Comparison of ENCODE assay signal across 26 mouse cellular contexts in the genomic region with DNA sequence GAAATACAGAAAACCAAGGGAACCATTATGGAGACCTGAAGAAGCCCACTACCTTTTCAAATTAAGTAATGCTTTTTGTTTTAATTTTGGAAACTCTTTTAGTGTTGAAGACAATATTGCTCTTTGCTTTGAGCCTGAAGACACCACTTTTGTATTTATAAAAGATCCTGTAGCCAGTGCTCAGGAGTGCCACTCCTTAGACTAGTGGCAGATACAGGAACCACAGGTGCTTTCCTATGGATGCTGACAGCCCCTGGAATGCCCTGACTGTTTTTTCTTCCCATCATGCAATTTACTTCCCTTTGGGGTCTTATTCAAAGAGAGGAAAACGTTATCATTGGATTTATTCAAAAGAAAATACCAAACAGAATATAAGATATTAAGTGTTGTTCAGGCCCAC.
DNase-seq lines count a peak whose midpoint lies in the region; ATAC-seq and TF ChIP-seq lines count a peak whose summit lies in the region.
"Had no signal": no experiment of that assay in that cellular context is flagged by ENCODE, and none has a peak within 500 bp of the region (broad histone marks: within the 10 kb centered on the region; RNA-seq: fewer than 3 reads in every experiment).

No protein-coding gene starts in this region.

- no peak for TF ChIP-seq POLR2A in brain, embryonic 14.5 days (IDR thresholded peaks at IDR 0.05; ENCODE audit: borderline replicate concordance, extremely low read depth, insufficient read depth, insufficient read length, poor library complexity, severe bottlenecking)

- H3K4me1 ChIP-seq in forebrain, embryonic 16.5 days (replicated peaks; ENCODE audit: control insufficient read depth, insufficient read depth, low read length), result no peaks in the 10 kb centered on the region
- no peaks in the 10 kb centered on the region for H3K4me1 ChIP-seq in forebrain, embryonic 13.5 days
- H3K4me1 ChIP-seq: embryonic facial prominence, embryonic 12.5 days; liver, embryonic 12.5 days; lung, embryonic 15.5 days; midbrain, embryonic 12.5 days; stomach, embryonic 15.5 days had no signal

- TF ChIP-seq CTCF in layer of hippocampus, adult 2 months (conservative IDR thresholded peaks at IDR 0.05), result peak; percentile 75
- TF ChIP-seq CTCF in brain, embryonic 14.5 days (IDR thresholded peaks at IDR 0.05; ENCODE audit: borderline replicate concordance, extremely low read depth, insufficient read depth, insufficient read length), result peak; percentile 49; the same call in 1 of the 2 replicates

- H3K4me3 ChIP-seq in forebrain, embryonic 16.5 days (replicated peaks; ENCODE audit: low read length), result no peak overlapping the region
- H3K4me3 ChIP-seq in forebrain, embryonic 13.5 days, result no peak overlapping the region
- H3K4me3 ChIP-seq in layer of hippocampus, adult 2 months, result no peak overlapping the region
- H3K4me3 ChIP-seq: embryonic facial prominence, embryonic 12.5 days; erythroblast, embryonic 14.5 days; limb, embryonic 12.5 days; liver, embryonic 12.5 days; lung, embryonic 15.5 days; midbrain, embryonic 12.5 days; neural tube, embryonic 13.5 days; stomach, embryonic 15.5 days had no signal

- WGBS in forebrain, embryonic 16.5 days, result 28% methylated on average over 1 of the region's 1 CpGs
- WGBS in forebrain, embryonic 13.5 days, result 22% methylated on average over 1 of the region's 1 CpGs

- no peaks in the 10 kb centered on the region for H3K27me3 ChIP-seq in forebrain, embryonic 16.5 days (replicated peaks; ENCODE audit: control insufficient read depth, insufficient read depth, low read length)
- no peaks in the 10 kb centered on the region for H3K27me3 ChIP-seq in forebrain, embryonic 13.5 days
- H3K27me3 ChIP-seq: CH12.LX; embryonic facial prominence, embryonic 12.5 days; limb, embryonic 12.5 days; liver, embryonic 12.5 days; lung, embryonic 15.5 days; neural tube, embryonic 13.5 days; stomach, embryonic 15.5 days had no signal

- no peak for DNase-seq in layer of hippocampus, adult 2 months (ENCODE audit: low spot score in 2 of 2)
- DNase-seq in layer of hippocampus, postnatal 14 days (ENCODE audit: low spot score in 2 of 2), result no peak
- peak; percentile 34 for DNase-seq in ES-CJ7 (ENCODE audit: low read depth, low spot score)
- DNase-seq in brain, embryonic 14.5 days (ENCODE audit: low read depth), result peak; percentile 19
- DNase-seq: adrenal gland, postnatal 14 days; cerebellum, adult 11-12 months; cerebellum, postnatal 25 days; gastrocnemius, postnatal 14 days; kidney, adult 9 months; kidney, postnatal 36 days; layer of hippocampus, adult 9-11 months; right cerebral cortex, postnatal 25 days; thymus, adult 2 months had no signal

- no peaks in the 10 kb centered on the region for H3K36me3 ChIP-seq in forebrain, embryonic 16.5 days (ENCODE audit: control insufficient read depth, insufficient read depth)
- H3K36me3 ChIP-seq in forebrain, embryonic 13.5 days (ENCODE audit: poor library complexity, severe bottlenecking), result no peaks in the 10 kb centered on the region
- H3K36me3 ChIP-seq: embryonic facial prominence, embryonic 12.5 days; limb, embryonic 12.5 days; liver, embryonic 12.5 days; lung, embryonic 15.5 days; midbrain, embryonic 12.5 days; neural tube, embryonic 13.5 days; stomach, embryonic 15.5 days had no signal

- no peaks in the 10 kb centered on the region for H3K9me3 ChIP-seq in forebrain, embryonic 16.5 days (ENCODE audit: control insufficient read depth, low read length)
- no peaks in the 10 kb centered on the region for H3K9me3 ChIP-seq in forebrain, embryonic 13.5 days (replicated peaks)
- H3K9me3 ChIP-seq: embryonic facial prominence, embryonic 12.5 days; limb, embryonic 12.5 days; liver, embryonic 12.5 days; lung, embryonic 15.5 days; neural tube, embryonic 13.5 days; stomach, embryonic 15.5 days had no signal

- no peak overlapping the region for H3K27ac ChIP-seq in forebrain, embryonic 16.5 days (ENCODE audit: low read length)
- H3K27ac ChIP-seq in forebrain, embryonic 13.5 days, result no peak overlapping the region
- 0 out of 2 replicates have a peak overlapping the region, but pooled peaks have one; percentile 1 for H3K27ac ChIP-seq in layer of hippocampus, adult 2 months
- H3K27ac ChIP-seq: embryonic facial prominence, embryonic 12.5 days; limb, embryonic 12.5 days; liver, embryonic 12.5 days; lung, embryonic 15.5 days; midbrain, embryonic 12.5 days; neural tube, embryonic 13.5 days; stomach, embryonic 15.5 days had no signal

- H3K9ac ChIP-seq in forebrain, embryonic 16.5 days (replicated peaks; ENCODE audit: low read depth, low read length), result no peak overlapping the region
- no peak overlapping the region for H3K9ac ChIP-seq in forebrain, embryonic 13.5 days
- H3K9ac ChIP-seq: embryonic facial prominence, embryonic 12.5 days; limb, embryonic 12.5 days; liver, embryonic 12.5 days; lung, embryonic 15.5 days; midbrain, embryonic 12.5 days; neural tube, embryonic 13.5 days; stomach, embryonic 15.5 days had no signal

- 0 out of 2 replicates have a peak, but pooled peaks have one; percentile 36 for ATAC-seq in forebrain, embryonic 16.5 days
- no peak for ATAC-seq in forebrain, embryonic 13.5 days
- no peak for ATAC-seq in monocyte, adult 5-6 weeks (replicated peaks; ENCODE audit: insufficient number of reproducible peaks, low FRiP score, low TSS enrichment, poor library complexity, severe bottlenecking)
- ATAC-seq: activated CD4-positive, CD25-positive, alpha-beta regulatory T cell, adult 4 months; liver, embryonic 12.5 days had no signal

- no peak overlapping the region for H3K4me2 ChIP-seq in forebrain, embryonic 16.5 days (ENCODE audit: low read length)
- H3K4me2 ChIP-seq in forebrain, embryonic 13.5 days, result no peak overlapping the region
- H3K4me2 ChIP-seq: embryonic facial prominence, embryonic 12.5 days; limb, embryonic 12.5 days; liver, embryonic 12.5 days; lung, embryonic 15.5 days; midbrain, embryonic 12.5 days; neural tube, embryonic 13.5 days; stomach, embryonic 15.5 days had no signal

Comparison
In these comparisons a context has a peak if more than half of its experiments do, and no peak if none do; other contexts are left out.
1. DNase-seq: peak in ES-CJ7 (single experiment) and brain, embryonic 14.5 days (single experiment); none in layer of hippocampus, adult 2 months (0 of 2) and layer of hippocampus, postnatal 14 days (0 of 2).